Mouse (Mus musculus) adrenal gland (tissue): ENCODE results near the gene Gm973.
"Not testable (repeated sequence)": the region's sequence is repeated elsewhere in the genome, so short reads cannot be mapped to it uniquely, and the experiment has no call there.

ENCODE experiments used
- intact Hi-C: fragments of 180-260 bp; cut with DNase I; formaldehyde crosslinking; loops from one replicate; pipeline ENCODE4 v1.15.1; 2025

Gm973 gene

DNA sequence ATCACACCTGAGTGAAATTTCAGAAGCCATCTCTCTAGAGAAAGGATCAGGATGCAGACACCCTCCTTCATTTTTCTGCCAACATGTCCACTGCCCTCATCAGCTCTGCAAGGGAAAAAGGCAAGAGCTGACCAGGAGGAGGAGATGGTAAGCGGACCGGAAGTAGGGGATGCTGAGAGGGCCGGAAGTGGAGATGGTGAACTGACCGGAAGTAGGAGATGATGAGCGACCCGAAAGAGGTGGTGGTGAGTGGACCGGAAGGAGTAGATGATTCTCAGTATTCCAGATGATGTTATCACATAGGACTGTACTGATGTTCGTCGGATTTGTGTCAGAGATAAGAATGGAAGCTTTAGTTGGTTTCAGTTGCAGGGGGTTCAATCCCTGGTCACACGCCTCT lies 103.1 kb downstream of the Gm973 start:
- intact Hi-C loops: no loop called here

DNA sequence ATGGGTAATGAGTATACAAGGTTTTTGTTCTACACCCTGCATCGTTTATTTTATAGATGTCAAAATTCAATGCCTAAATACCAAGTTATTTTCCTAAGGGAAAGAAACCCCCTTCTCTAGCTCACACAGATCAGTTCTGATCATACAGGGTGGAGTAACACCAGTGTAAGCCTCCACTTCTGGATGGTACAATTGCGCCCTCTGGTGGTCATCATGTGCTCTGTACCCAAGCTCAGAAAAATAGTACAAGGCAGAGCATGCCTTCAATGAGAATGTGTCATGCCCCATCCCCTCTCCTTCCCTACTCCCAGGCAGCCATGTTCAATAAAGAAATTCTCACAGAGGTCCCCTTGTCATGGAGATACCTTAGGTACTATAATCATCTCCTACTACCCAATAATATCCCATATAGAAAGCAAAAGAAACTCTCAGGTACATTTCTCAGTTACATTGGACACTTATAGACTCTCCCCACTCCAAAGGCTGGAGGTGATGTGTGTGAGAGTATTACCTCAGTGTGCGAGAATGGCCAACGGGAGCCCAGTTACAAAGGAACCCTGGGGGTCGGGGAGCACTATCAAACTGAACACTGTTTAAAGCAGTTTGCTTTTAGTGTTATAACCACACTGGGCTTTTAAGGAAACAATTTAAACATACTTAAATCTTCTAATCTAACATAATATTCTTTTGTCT lies 107.4 kb downstream of the Gm973 start:
- intact Hi-C loops: loop anchor here (5.0 kb wide), 3 partner anchors 141 to 376 kb away; partner anchors contain the start of gene Fzd7

DNA sequence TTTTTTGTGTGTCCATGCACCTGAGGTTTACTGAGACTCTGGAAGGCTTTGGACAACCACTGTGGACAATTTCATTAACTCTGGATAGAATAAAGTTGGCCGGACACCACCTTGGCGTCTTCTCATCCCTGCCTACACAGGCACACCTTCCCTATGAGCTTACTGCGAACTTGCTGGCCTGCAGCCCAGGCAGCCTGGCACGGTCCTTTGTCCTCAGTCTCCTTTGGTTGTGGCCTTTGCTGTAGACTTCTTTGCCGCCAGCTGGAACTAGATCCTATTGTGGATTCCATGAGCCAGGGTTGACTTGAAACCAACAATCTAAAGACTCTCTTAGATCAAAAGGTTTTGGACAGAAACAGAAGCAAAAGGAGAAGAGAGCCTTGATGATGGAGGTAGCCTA lies 109.3 kb downstream of the Gm973 start:
- intact Hi-C loops: no loop called here

DNA sequence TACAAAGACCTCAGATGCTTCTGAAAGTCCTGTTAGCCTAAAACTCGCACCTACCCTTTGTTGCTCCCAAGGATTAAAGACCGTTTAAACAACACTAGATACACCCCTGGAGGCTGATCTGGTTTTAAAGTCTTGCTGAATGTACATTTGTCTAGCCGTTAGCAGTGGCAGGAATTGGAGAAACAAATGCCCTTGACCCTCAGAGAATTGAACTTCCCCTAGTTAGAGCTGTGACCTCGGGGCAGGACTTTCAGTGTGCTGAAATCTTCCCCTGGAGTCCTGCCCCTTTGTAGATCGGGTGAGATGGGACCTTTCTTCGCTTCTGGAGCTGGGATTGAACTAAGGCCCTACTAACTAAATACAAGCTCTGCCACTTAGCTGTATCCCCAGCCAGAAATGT lies 113.1 kb downstream of the Gm973 start:
- intact Hi-C loops: no loop called here

DNA sequence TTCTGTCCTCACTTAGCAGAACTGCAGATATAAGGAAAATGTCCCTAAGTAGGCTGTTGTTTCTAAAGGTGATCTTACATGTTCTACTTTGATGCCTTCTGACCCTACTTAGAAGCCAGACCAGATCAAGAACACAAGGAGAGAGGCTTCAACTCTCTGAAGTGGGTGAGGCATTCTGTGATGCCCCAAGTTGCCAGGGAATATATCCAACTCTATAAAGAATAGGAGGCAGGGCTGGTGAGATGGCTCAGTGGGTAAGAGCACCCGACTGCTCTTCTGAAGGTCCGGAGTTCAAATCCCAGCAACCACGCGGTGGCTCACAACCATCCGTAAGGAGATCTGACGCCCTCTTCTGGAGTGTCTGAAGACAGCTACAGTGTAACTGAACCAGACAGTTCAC lies 114.3 kb downstream of the Gm973 start:
- intact Hi-C loops: not testable (repeated sequence)

DNA sequence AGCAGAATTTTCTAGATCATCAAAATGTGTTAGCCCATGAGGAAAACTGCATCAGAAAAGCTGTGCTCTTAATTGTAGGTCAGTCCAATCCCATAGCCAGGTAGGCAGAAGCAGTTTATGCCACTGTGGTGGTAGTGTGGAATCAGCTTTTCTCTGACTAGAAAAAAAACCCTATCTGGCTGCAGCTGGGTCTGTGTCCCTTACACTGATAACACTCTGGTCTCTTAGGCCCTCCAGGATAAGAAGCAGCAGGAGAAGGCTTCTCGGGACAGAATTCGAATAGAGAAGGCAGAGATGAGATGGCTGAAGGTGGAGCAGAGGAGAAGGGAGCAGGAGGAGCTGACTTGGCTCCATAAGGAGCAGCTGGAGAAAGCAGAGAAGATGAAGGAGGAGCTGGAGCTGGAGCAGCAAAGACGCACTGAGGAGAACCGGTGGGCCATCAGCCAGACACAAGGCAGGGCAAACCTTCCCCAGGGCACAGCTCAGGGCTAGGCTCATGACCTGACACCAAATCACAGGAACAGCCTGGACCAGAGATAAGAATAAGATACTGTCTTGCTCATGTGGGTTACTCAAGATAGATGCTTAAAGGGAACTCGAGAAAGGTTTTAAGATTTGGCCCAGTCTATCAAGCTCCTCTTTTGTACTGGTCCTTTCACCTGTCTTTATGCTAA lies 116.1 kb downstream of the Gm973 start:
- intact Hi-C loops: no loop called here

DNA sequence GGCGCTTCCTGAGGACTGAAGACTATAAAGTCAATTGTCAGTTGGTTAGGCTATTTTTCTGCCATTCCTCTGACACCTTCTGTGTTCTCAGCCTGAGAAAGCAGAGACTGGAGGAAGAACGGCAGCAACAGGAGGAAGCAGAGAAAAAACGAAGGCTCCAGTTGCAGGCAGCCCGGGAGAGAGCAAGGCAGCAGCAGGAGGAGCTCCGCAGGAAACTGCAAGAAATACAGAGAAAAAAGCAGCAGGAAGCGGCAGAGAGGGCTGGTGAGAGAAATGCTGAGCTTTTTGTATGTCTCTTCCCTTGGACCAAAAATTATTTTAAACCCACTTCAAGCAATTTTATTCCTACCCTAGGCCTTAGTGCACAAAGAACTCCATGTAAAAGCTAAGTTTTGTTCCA lies 117.0 kb downstream of the Gm973 start:
- intact Hi-C loops: no loop called here

DNA sequence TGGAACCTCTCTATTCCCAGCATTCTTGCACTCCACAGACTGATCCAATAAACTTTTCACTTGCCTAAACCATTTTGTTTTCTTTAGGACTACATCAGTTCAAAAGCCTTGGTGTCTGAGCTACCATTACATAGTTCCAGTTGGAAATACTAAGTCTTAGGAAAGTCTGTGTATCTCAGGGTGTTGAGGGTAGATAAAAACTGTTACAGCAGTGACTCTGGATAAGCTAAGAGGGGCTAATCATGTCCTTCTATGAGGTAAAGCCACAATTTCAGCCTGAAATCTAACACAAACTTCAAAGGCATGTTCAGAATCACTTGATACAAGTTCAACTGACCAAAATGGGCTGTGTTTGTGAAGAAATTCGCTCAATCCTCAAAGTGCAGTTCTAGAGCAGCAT lies 120.3 kb downstream of the Gm973 start:
- intact Hi-C loops: no loop called here

DNA sequence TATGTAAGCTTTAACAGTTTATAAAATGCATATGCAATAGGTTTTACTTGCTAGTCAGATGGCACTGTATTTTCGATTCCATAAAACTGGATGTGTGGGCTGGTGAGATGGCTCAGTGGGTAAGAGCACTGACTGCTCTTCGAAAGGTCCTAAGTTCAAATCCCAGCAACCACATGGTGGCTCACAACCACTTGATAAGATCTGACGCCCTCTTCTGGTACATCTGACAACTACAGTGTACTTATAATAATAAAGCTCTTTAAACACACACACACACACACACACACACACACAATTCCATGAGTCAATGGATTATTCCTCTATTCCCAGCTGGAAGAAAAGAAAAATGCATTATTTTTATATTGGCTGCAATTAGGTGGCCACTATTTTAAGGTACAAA lies 122.3 kb downstream of the Gm973 start:
- intact Hi-C loops: no loop called here

DNA sequence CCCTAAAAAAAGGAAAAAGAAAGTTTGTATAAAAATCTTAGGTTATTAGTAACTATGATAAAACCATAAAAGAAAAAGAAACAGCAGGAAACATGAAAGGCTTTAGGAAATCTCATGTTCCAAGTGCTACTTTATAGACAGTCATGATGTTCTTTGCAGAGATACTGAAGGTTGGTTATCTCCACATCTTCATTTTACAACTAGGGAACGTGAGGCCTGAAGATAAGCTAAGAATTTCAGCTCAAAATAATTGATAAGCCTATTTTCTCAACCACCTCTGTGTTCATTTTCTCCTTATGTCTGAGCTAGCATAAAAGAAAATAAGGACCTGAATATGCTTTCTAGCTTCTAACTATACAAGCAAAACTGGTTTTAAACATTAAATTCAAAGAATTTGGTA lies 126.4 kb downstream of the Gm973 start:
- intact Hi-C loops: loop anchor here (10.0 kb wide), 1 partner anchor 62 kb away; no protein-coding TSS in a partner anchor

DNA sequence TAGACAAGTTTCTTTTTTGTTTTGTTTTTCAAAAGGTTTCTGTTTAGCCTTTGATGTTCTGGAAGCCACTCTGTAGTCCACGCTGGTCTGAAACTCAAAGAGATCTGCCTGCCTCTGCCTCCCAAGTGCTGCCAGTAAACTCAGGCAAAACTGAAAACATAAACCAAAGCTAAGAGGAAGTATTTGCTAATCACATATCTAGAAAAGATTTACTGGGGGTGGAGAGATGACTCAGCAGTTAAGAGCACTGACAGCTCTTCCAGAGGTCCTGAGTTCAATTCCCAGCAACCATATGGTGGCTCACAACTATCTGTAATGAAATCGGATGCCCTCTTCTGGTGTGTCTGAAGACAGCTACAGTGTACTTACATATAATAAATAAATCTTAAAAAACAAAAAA lies 130.4 kb downstream of the Gm973 start:
- intact Hi-C loops: loop anchor here (10.0 kb wide), 1 partner anchor 58 kb away; no protein-coding TSS in a partner anchor

DNA sequence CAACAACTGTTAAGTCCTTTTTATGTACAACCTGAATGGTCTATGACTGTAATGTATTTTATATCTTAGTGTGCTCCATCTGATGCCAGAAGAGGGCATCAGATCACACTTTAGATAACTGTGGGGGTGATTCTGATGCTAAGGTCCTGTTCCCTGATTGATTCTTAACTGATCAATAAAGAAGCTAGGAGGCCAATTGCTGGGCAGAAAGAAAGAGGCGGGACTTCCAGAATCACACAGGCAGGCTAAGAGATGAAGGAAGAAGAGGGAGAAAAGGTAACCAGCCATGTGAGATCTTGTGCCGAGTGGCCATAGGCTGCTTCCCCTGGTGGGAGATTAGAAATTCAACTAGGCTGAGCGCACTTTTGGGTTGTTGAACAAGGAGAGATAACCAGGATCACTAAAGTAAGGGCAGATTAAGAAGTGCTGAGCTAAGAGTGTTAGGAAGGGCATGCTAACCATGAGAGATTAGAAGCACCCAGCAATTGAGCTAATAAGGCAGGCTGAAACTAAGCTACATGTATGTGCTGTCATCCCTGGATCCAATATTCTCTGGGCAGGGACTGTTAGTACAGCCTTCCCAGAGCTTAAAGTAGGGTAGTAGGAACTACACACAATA lies 135.2 kb downstream of the Gm973 start:
- intact Hi-C loops: no loop called here

DNA sequence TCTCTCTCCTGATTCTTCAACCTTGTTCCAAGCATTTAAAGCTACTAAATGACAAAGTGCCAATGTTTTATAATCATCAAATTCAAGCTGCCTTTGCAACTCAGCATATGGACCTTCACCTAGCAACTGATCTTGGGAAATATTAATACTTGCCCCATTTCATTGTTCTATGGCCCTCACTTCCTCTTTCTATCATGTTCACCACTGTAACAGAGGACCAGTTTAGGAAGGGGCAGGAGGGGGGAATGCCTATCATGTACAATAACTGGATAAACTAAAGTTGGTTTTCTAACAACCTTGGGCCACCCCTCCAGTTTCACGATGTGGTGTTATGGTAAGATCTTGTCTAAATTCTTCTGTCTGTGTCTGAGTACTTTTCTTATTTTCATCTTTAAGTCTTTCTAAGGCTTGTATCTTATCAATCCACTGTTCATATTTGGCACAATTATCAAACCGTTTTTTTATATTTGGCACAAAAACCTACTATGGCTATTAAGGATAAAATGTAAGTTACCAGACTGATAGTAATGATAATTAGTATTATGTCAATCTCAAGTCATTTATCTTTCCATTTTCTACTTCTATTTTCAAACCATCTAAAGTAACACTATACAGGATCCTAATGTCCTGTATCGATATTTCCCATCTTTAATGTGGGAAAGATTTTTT lies 137.3 kb downstream of the Gm973 start:
- intact Hi-C loops: no loop called here

DNA sequence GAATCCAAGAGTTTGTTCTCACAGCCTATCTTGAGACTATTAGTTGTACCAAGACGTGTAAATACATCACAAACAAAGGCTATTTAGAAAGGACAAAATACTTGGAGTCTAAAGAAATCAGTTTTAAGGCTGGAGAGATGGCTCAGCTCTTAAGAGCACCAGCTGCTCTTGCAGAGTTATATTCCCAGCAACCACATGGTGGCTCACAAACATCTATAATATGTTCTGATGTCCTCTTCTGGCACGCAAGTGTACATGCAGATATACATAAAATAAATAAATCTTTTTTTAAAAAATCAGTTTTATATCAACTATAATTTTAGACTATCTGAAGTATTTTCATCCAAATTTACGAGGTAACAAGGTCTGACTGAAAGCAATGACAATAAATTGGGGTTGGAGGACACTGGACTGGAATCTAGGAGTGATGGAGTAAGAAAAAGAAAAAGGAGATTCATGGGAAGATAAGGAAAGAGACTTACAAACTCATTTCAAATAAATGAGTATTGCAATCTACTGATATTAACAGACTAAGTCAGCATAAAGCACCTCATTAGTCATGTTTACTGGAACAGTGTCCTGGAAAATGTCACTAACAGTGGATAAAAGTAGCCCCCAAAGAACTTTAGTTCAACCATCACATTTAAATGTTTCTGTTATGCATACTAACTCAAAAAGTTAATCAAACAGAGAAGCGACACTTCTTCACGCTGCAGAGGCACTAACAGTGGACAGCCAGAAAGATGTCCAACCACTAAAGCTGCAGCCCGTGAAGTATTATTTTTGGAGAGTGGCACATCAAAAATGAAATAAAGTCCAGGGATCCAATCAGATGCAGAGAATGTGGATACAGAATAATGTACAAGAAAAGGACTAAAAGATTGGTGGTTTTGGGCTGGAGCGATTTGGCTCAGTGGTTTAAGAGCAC lies 140.4 kb downstream of the Gm973 start:
- intact Hi-C loops: no loop called here

DNA sequence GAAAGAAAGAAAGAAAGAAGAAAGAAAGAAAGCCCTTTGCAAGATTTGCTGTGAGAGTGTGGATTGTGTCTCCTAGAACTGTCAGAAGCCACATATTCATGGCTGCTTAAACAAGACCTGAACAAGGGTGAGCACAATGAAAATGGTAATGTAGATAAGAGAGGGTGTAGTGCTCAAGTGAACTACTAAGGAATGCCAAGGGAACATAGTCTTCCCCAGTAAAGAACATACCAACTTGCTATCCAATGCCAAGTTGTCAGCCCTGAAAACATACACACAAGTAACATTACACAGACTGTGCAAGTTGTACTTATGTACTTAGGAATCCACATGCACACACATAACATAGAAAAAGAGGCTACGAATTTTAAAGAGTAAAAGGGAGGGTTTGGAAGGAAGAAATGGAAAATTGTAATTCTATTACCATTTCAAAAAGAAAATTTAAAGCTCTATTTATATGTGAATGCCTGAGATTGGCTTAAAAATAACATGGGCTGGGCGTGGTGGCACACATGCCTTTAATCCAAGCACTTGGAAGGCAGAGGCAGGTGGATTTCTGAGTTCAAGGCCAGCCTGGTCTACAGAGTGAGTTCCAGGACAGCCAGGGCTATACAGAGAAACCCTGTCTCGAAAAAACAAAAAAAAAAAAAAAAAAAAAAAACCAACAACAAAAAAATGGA lies 147.5 kb downstream of the Gm973 start:
- intact Hi-C loops: no loop called here

DNA sequence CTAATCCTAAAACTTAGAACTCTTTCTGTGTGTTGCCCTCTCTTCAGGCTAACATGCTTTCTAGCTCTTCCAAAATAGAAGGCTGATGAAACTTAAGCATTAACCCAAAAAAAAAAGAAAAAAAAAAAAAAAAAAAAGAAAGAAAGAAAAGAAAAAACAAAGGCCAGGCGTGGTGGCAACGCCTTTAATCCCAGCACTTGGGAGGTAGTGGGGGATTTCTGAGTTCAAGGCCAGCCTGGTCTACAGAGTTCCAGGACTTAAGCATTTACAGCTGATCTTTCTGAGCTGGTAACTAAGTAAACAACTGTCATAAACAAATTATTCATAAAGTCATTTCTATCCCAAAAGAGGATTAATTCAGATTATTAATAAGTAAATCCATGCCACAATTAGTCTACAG lies 152.8 kb downstream of the Gm973 start:
- intact Hi-C loops: no loop called here

DNA sequence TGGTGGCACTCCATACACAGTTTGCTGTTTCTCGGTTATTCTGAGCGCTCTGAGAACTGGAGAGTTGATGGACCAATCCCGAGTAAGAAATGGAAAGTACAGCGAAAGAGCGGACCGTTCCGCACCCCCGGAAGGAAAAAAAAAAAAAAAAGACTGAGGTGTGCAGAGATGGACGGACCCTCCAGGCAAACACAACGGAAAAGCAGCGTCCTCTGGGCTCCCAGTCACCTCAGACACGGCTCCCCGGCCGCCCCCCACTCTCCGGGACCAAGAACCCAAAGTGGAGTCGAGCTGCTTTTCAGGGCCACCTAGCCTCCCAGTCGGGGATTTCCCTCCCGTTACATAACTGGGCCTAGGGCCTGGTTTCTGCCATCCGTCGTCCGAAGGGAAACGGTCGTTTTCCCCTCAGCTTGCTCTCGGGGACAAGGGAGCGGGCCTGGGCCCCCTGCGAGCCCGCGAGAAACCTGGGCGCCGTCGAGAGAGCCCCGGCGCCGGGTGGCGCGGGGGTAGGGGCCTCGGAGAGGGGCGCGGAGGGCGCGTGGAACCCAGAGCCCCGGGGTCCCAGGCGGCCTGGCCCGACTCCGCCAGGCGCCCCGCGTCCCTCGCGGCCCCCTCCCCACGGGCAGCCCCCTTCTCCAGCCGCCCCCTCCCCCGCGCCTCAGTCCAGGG lies 154.0 kb downstream of the Gm973 start:
- intact Hi-C loops: no loop called here

DNA sequence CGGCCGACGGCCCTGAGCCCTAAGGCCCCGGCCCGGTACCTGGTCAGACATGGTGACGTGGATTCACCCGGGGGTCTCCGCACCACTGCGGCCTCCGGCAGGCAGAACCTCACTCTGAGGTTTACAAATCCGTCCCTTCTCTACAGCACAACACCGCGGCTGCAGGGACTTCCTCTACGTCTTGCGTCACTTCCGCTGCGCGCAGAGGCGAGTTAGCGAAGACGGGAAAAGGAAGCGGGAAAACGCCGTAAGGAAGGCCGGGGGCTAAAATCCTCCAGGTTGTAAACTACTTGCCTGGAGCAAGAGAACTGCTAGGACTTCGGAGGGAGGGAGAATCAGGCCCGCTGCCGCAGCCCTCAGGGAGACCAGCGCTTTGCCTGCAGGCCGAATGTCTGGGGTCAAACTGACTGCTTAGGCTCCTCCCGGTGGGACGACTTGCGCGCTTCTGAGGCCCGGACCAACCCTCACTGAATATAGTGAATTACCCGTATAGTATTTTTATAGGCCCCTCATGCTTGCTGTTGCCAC lies 154.6 kb downstream of the Gm973 start, which contains the start of gene Sumo1:
Gene Sumo1 (minus strand): TSS at position 194 of the 528 bp plus-strand sequence.
- intact Hi-C loops: no loop called here

DNA sequence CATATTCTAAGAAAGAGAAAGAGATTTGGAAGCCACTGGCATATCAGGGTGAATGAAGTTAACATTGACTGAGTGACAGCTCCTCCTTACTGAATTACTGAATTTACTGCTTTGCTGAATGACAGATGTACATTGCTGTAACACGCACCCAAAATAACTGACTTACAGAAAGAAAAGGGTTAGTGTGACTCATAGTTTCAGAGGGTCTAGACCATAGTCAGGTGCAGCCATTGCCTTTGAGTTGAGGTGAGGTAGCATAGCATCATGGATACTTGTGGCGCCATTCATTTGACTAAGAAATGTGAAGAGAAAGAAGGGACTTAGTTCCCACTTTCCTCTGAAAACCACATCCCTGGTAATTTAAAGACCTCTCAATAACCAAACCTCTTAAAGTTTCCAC lies 157.6 kb downstream of the Gm973 start:
- intact Hi-C loops: no loop called here
